8 mouse cellular contexts compared by ENCODE assay signal in the genomic region with DNA sequence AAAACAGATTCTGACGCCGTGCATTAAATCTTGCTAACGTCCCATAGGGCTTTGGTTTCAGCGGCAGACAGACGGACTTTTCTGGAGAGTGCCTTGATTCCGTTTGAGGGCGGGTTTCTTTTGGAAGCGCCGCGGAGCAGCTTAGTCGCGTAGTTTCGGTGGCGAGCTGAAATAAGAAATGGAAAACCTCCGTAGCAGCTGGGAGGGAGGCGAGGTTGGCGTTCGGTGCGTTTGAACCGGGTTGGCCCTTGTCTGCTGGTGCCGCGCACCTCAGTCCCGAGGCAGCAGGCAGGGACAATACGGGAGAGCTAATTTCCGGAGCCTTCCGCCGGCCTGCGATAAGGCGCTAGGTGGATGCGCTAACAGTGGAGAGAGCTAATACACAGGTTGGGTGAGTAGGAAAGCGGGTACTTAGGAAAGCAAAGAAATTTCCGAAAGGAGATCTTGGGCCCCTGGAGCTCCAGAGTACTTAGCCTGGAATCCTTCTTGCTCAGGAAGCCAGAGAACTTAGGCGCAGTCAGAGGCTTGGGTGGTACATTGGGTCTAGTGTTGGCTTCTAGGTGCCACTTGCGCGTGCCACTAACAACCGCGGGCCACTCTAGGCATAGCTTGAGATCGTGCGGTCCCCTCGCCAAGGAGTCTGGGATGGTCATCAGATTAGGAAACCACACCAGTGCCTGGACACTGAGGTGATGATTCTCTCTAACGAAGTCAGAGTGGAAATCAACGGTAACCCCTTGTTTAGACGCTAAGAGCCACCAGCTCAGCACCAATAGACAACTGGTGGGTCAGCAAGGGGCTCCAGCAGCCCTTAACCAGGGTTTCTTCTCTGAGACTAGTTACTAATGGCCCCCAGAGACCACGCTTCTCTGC. TPM values are rescaled to one million over a fixed set of nuclear protein-coding genes. Genes with fewer than 3 reads are reported as not detected.
A peak's percentile ranks its signal among the peaks of the same experiment; 100 is the strongest.
DNase-seq lines count a peak whose midpoint lies in the region; ATAC-seq and TF ChIP-seq lines count a peak whose summit lies in the region.

No protein-coding gene starts in this region.

- DNase-seq in left cerebral cortex, adult 2 months (ENCODE audit: extremely low spot score in 1 of 2, low spot score in 2 of 2), result peak in 1 of 2 experiments; percentile 27
- DNase-seq in left cerebral cortex, adult 18-20 months (ENCODE audit: low spot score in 2 of 2), result no peak
- peak; percentile 61 for DNase-seq in embryonic facial prominence, embryonic 10.5 days (ENCODE audit: low spot score)
- no peak for DNase-seq in testis, postnatal 14 days (ENCODE audit: low spot score)
- DNase-seq in thymus, postnatal 25 days, result no peak
- no peak for DNase-seq in thymus, adult 18-20 months

- no peak overlapping the region for H3K27ac ChIP-seq in left cerebral cortex, adult 2 months
- peak overlapping the region; percentile 97 for H3K27ac ChIP-seq in embryonic facial prominence, embryonic 10.5 days (replicated peaks)
- H3K27ac ChIP-seq in hindbrain, embryonic 13.5 days, result no peak overlapping the region
- H3K27ac ChIP-seq in liver, embryonic 16.5 days (ENCODE audit: low read length), result no peak overlapping the region

- no peak overlapping the region for H3K9ac ChIP-seq in hindbrain, embryonic 13.5 days
- H3K9ac ChIP-seq in liver, embryonic 16.5 days (ENCODE audit: low read depth, low read length), result no peak overlapping the region

- H3K27me3 ChIP-seq in embryonic facial prominence, embryonic 10.5 days (replicated peaks; ENCODE audit: low read depth, poor library complexity, severe bottlenecking), result peaks cover 100% of the 10 kb centered on the region
- H3K27me3 ChIP-seq in hindbrain, embryonic 13.5 days, result peaks cover 97% of the 10 kb centered on the region
- H3K27me3 ChIP-seq in liver, embryonic 16.5 days (ENCODE audit: control insufficient read depth, insufficient read depth, low read depth, low read length), result peaks cover 88% of the 10 kb centered on the region

- intact Hi-C loops in left cerebral cortex, adult 2 months (cut with DNase I), result no loop called here

- H3K4me1 ChIP-seq in embryonic facial prominence, embryonic 10.5 days, result peaks cover 89% of the 10 kb centered on the region
- peaks cover 24% of the 10 kb centered on the region for H3K4me1 ChIP-seq in hindbrain, embryonic 13.5 days (replicated peaks)
- no peaks in the 10 kb centered on the region; the same call in none of the 2 replicates for H3K4me1 ChIP-seq in liver, embryonic 16.5 days (ENCODE audit: control insufficient read depth, low read depth, low read length)

- H3K9me3 ChIP-seq in embryonic facial prominence, embryonic 10.5 days, result no peaks in the 10 kb centered on the region
- H3K9me3 ChIP-seq in hindbrain, embryonic 13.5 days, result no peaks in the 10 kb centered on the region
- no peaks in the 10 kb centered on the region for H3K9me3 ChIP-seq in liver, embryonic 16.5 days (replicated peaks; ENCODE audit: control insufficient read depth, low read length)

- H3K4me3 ChIP-seq in left cerebral cortex, adult 2 months, result peak overlapping the region; percentile 11; the same call in 1 of the 2 replicates
- peak overlapping the region; percentile 85 for H3K4me3 ChIP-seq in embryonic facial prominence, embryonic 10.5 days
- H3K4me3 ChIP-seq in hindbrain, embryonic 13.5 days, result peak overlapping the region; percentile 12; the same call in 1 of the 2 replicates
- H3K4me3 ChIP-seq in liver, embryonic 16.5 days (ENCODE audit: low read depth, low read length), result no peak overlapping the region

- peak overlapping the region; percentile 2; the same call in 1 of the 2 replicates for H3K4me2 ChIP-seq in hindbrain, embryonic 13.5 days
- 0 out of 2 replicates have a peak overlapping the region, but pooled peaks have one; percentile 17 for H3K4me2 ChIP-seq in liver, embryonic 16.5 days (ENCODE audit: low read depth, low read length)

- TF ChIP-seq CTCF in left cerebral cortex, adult 2 months (IDR thresholded peaks at IDR 0.05), result no peak

- peaks cover 48% of the 10 kb centered on the region for H3K36me3 ChIP-seq in embryonic facial prominence, embryonic 10.5 days (replicated peaks)
- no peaks in the 10 kb centered on the region for H3K36me3 ChIP-seq in hindbrain, embryonic 13.5 days
- H3K36me3 ChIP-seq in liver, embryonic 16.5 days (ENCODE audit: control insufficient read depth, insufficient read depth), result no peaks in the 10 kb centered on the region

- no peak for ATAC-seq in hindbrain, embryonic 13.5 days (ENCODE audit: low FRiP score)
- no peak for ATAC-seq in liver, embryonic 16.5 days (ENCODE audit: low read depth)

- WGBS in embryonic facial prominence, embryonic 10.5 days, result under 1% methylated on average over 44 of the region's 44 CpGs
- 1% methylated on average over 44 of the region's 44 CpGs for WGBS in hindbrain, embryonic 13.5 days
- under 1% methylated on average over 44 of the region's 44 CpGs for WGBS in liver, embryonic 16.5 days (ENCODE audit: insufficient replicate concordance)

RNA-seq across cellular contexts. Expression of a gene that starts 5.1 kb away (rescaled TPM):
- 1 to 10 TPM in 1 of 2 experiments, under 1 TPM in 1; 0.75 to 1.3 TPM for total RNA-seq in left cerebral cortex, adult 2 months (2021)
- total RNA-seq in left cerebral cortex, adult 18-20 months (2021), result 1 to 10 TPM; 1.7 to 1.9 TPM
- polyA plus RNA-seq in embryonic facial prominence, embryonic 10.5 days (2016; fragmentation: Nextera tagmentation; extraction: Ambion mirVana), result 22.4 and 22.7 TPM in 2 replicates
- 0.57 and 0.78 TPM in 2 replicates for polyA plus RNA-seq in hindbrain, embryonic 13.5 days (2015; fragmentation: Nextera tagmentation; extraction: Ambion mirVana)
- 0.02 TPM in 1 of 2 replicates, not detected in the other for polyA plus RNA-seq in liver, embryonic 16.5 days (2015; fragmentation: Nextera tagmentation; extraction: Ambion mirVana)

Comparison
In these comparisons a context has a peak if more than half of its experiments do, and no peak if none do; other contexts are left out.
1. RNA of a gene that starts 5.1 kb away (polyA plus RNA-seq): 22.4 to 22.7 TPM in embryonic facial prominence, embryonic 10.5 days; 0.57 to 0.78 TPM in hindbrain, embryonic 13.5 days and 0.02 TPM in liver, embryonic 16.5 days; every median in the first group is over 10 times any median in the second.